Mouse (Mus musculus): Measurements from ENCODE around the gene Pdcd2. TPM values are rescaled to one million over a fixed set of nuclear protein-coding genes. Genes with fewer than 3 reads are reported as not detected.

The Pdcd2 gene
- polyA plus RNA-seq, 1 experiment from 2014 or later = 46.6 TPM

GRCm38 (mm10) chr17:15535162-15535800 is 8.2 kb upstream of the Pdcd2 start:
- Histone ChIP-seq H3K9me3 (no peaks in the 10 kb centered on the region), H3K4me3 (no peak overlapping the region), H3K36me3 (no peaks in the 10 kb centered on the region), H3K27ac (no peak overlapping the region), H3K27me3 (ENCODE audit: insufficient read depth, poor library complexity, severe bottlenecking) (peaks cover 29% of the 10 kb centered on the region), H3K4me1 (0 out of 2 replicates have a peak, but pooled peaks cover 3% of the 10 kb centered on the region)
- no peak for DNase-seq (ENCODE audit: low spot score)
- WGBS = 55% methylated on average over 11 of the region's 11 CpGs

GRCm38 (mm10) chr17:15530141-15530540 is 3.0 kb upstream of the Pdcd2 start:
- no peak overlapping the region for H3K27ac ChIP-seq
- peaks cover 4% of the 10 kb centered on the region for H3K36me3 ChIP-seq
- no peak overlapping the region for H3K4me3 ChIP-seq
- H3K9me3 ChIP-seq = no peaks in the 10 kb centered on the region
- H3K27me3 ChIP-seq (ENCODE audit: insufficient read depth, poor library complexity, severe bottlenecking) = peaks cover 5% of the 10 kb centered on the region
- peaks cover 10% of the 10 kb centered on the region for H3K4me1 ChIP-seq
- peak; percentile 76 for DNase-seq (ENCODE audit: low spot score)
- 6% methylated on average over 5 of the region's 5 CpGs for WGBS

GRCm38 (mm10) chr17:15528887-15529286 is 1.8 kb upstream of the Pdcd2 start:
- H3K4me1 ChIP-seq = peaks cover 10% of the 10 kb centered on the region
- H3K4me3 ChIP-seq = no peak overlapping the region
- H3K36me3 ChIP-seq = peaks cover 17% of the 10 kb centered on the region
- H3K9me3 ChIP-seq = no peaks in the 10 kb centered on the region
- H3K27me3 ChIP-seq (ENCODE audit: insufficient read depth, poor library complexity, severe bottlenecking) = no peaks in the 10 kb centered on the region
- H3K27ac ChIP-seq = no peak overlapping the region
- WGBS = 83% methylated on average over 2 of the region's 2 CpGs
- no peak for DNase-seq (ENCODE audit: low spot score)

GRCm38 (mm10) chr17:15527811-15528136 is 673 bp upstream of the Pdcd2 start:
- Histone ChIP-seq H3K27me3 (ENCODE audit: insufficient read depth, poor library complexity, severe bottlenecking) (no peaks in the 10 kb centered on the region), H3K36me3 (peaks cover 26% of the 10 kb centered on the region), H3K27ac (peak overlapping the region; percentile 91), H3K4me1 (peaks cover 10% of the 10 kb centered on the region), H3K4me3 (peak overlapping the region; percentile 91), H3K9me3 (no peaks in the 10 kb centered on the region)
- WGBS = 53% methylated on average over 3 of the region's 3 CpGs
- DNase-seq (ENCODE audit: low spot score) = no peak

- no peak for DNase-seq (ENCODE audit: low spot score)
- peaks cover 41% of the 10 kb centered on the region for H3K36me3 ChIP-seq
- H3K27ac ChIP-seq = peak overlapping the region; percentile 91
- 12% methylated on average over 10 of the region's 10 CpGs for WGBS
- H3K4me1 ChIP-seq = peaks cover 10% of the 10 kb centered on the region
- H3K27me3 ChIP-seq (ENCODE audit: insufficient read depth, poor library complexity, severe bottlenecking) = no peaks in the 10 kb centered on the region
- H3K9me3 ChIP-seq = no peaks in the 10 kb centered on the region
- peak overlapping the region; percentile 91 for H3K4me3 ChIP-seq
Measured at GRCm38 (mm10) chr17:15526304-15526703, 797 bp downstream of the Pdcd2 start.

- H3K4me1 ChIP-seq = no peaks in the 10 kb centered on the region
- H3K36me3 ChIP-seq = peaks cover 96% of the 10 kb centered on the region
- 91% methylated on average over 1 of the region's 1 CpGs for WGBS
- H3K27me3 ChIP-seq (ENCODE audit: insufficient read depth, poor library complexity, severe bottlenecking) = no peaks in the 10 kb centered on the region
- no peak for DNase-seq (ENCODE audit: low spot score)
- H3K27ac ChIP-seq = no peak overlapping the region
- H3K4me3 ChIP-seq = no peak overlapping the region
- H3K9me3 ChIP-seq = no peaks in the 10 kb centered on the region
Measured at GRCm38 (mm10) chr17:15518766-15519165, 8.3 kb downstream of the Pdcd2 start.

- no peak overlapping the region for H3K27ac ChIP-seq
- no peaks in the 10 kb centered on the region for H3K4me1 ChIP-seq
- H3K36me3 ChIP-seq = peaks cover 98% of the 10 kb centered on the region
- DNase-seq (ENCODE audit: low spot score) = no peak
- 89% methylated on average over 5 of the region's 5 CpGs for WGBS
- no peak overlapping the region for H3K4me3 ChIP-seq
- H3K9me3 ChIP-seq = no peaks in the 10 kb centered on the region
- H3K27me3 ChIP-seq (ENCODE audit: insufficient read depth, poor library complexity, severe bottlenecking) = no peaks in the 10 kb centered on the region
Measured at GRCm38 (mm10) chr17:15518186-15518585, 8.9 kb downstream of the Pdcd2 start.

- no peak for DNase-seq (ENCODE audit: low spot score)
- Histone ChIP-seq H3K9me3 (no peaks in the 10 kb centered on the region), H3K27ac (no peak overlapping the region), H3K4me1 (no peaks in the 10 kb centered on the region), H3K27me3 (ENCODE audit: insufficient read depth, poor library complexity, severe bottlenecking) (no peaks in the 10 kb centered on the region), H3K4me3 (no peak overlapping the region), H3K36me3 (peaks cover 98% of the 10 kb centered on the region)
- WGBS = 55% methylated on average over 5 of the region's 5 CpGs
Measured at GRCm38 (mm10) chr17:15517776-15518175, 9.3 kb downstream of the Pdcd2 start.

- Histone ChIP-seq H3K9me3 (no peaks in the 10 kb centered on the region), H3K4me3 (no peak overlapping the region), H3K4me1 (no peaks in the 10 kb centered on the region), H3K27ac (no peak overlapping the region), H3K36me3 (peaks cover 100% of the 10 kb centered on the region), H3K27me3 (ENCODE audit: insufficient read depth, poor library complexity, severe bottlenecking) (no peaks in the 10 kb centered on the region)
- 88% methylated on average over 2 of the region's 2 CpGs for WGBS
- DNase-seq (ENCODE audit: low spot score) = no peak
Measured at GRCm38 (mm10) chr17:15510694-15511093, 16.4 kb downstream of the Pdcd2 start.

GRCm38 (mm10) chr17:15499656-15500394 is 27.3 kb downstream of the Pdcd2 start, which contains the start of the genes Psmb1 and Tbp:
Psmb1 (minus strand) TSS chr17:15499751.
Tbp (plus strand) TSS chr17:15499888.
- no peaks in the 10 kb centered on the region for H3K9me3 ChIP-seq
- WGBS = under 1% methylated on average over 63 of the region's 63 CpGs
- peak; percentile 99 for DNase-seq (ENCODE audit: low spot score)
- H3K36me3 ChIP-seq = peaks cover 26% of the 10 kb centered on the region
- H3K27ac ChIP-seq = peak within 1 kb of the TSS; percentile 95
- H3K4me1 ChIP-seq = peaks cover 26% of the 10 kb centered on the region
- peak within 1 kb of the TSS; percentile 82 for H3K4me3 ChIP-seq
- no peaks in the 10 kb centered on the region for H3K27me3 ChIP-seq (ENCODE audit: insufficient read depth, poor library complexity, severe bottlenecking)

GRCm38 (mm10) chr17:15498753-15499113 is 28.4 kb downstream of the Pdcd2 start:
- H3K4me1 ChIP-seq = peaks cover 26% of the 10 kb centered on the region
- H3K9me3 ChIP-seq = no peaks in the 10 kb centered on the region
- peak overlapping the region; percentile 95; the same call in 1 of the 2 replicates for H3K27ac ChIP-seq
- 33% methylated on average over 7 of the region's 7 CpGs for WGBS
- peak overlapping the region; percentile 82 for H3K4me3 ChIP-seq
- H3K36me3 ChIP-seq = peaks cover 24% of the 10 kb centered on the region
- H3K27me3 ChIP-seq (ENCODE audit: insufficient read depth, poor library complexity, severe bottlenecking) = no peaks in the 10 kb centered on the region
- no peak for DNase-seq (ENCODE audit: low spot score)

- WGBS = under 1% methylated on average over 50 of the region's 50 CpGs
Measured at GRCm38 (mm10) chr17:15497882-15498752, 29.0 kb downstream of the Pdcd2 start.

GRCm38 (mm10) chr17:15490542-15490941 is 36.6 kb downstream of the Pdcd2 start:
- DNase-seq (ENCODE audit: low spot score) = no peak
- Histone ChIP-seq H3K27ac (no peak overlapping the region), H3K9me3 (no peaks in the 10 kb centered on the region), H3K27me3 (ENCODE audit: insufficient read depth, poor library complexity, severe bottlenecking) (no peaks in the 10 kb centered on the region), H3K36me3 (peaks cover 63% of the 10 kb centered on the region), H3K4me3 (no peak overlapping the region), H3K4me1 (peaks cover 6% of the 10 kb centered on the region; the same call in 1 of the 2 replicates)
- 84% methylated on average over 7 of the region's 7 CpGs for WGBS

More at GRCm38 (mm10) chr17:15497882-15498752, 29.0 kb downstream of the Pdcd2 start:
- H3K4me1 ChIP-seq = peaks cover 26% of the 10 kb centered on the region
- H3K27me3 ChIP-seq (ENCODE audit: insufficient read depth, poor library complexity, severe bottlenecking) = no peaks in the 10 kb centered on the region
- H3K27ac ChIP-seq = peak overlapping the region; percentile 95
- H3K36me3 ChIP-seq = peaks cover 27% of the 10 kb centered on the region
- DNase-seq (ENCODE audit: low spot score) = peak; percentile 96
- H3K4me3 ChIP-seq = peak overlapping the region; percentile 82
- no peaks in the 10 kb centered on the region for H3K9me3 ChIP-seq
